Mouse (Mus musculus): Measurements from ENCODE around the gene Pla2g1b. TPM values are rescaled to one million over a fixed set of nuclear protein-coding genes. Genes with fewer than 3 reads are reported as not detected.
"Not testable (repeated sequence)": the region's sequence is repeated elsewhere in the genome, so short reads cannot be mapped to it uniquely, and the experiment has no call there.

The Pla2g1b gene
- polyA plus RNA-seq, 1 experiment from 2014 or later: not detected

DNA sequence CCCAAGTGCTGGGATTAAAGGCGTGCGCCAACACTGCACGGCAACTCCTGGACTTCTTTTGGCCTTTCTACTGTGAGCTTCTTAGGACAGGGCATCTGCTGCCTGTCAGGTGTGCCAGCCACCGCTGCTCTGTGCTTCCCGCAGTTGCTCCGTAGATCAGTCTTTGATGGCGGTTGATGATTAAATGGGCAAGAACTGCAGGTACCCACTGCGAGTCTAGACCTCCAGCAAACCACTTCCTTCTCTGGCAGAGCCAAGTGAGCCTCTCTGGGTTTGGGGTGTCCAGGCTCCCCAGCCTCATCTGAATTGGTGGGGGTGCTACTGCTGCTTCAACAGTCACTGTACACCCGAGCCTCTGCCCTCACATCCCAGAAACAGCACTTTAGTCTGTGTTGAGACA lies 51.4 kb downstream of the Pla2g1b start:
- Histone ChIP-seq H3K27me3 (ENCODE audit: control insufficient read depth, insufficient read depth, low read length) (no peaks in the 10 kb centered on the region), H3K4me3 (ENCODE audit: low read depth, low read length) (no peak overlapping the region), H3K4me2 (ENCODE audit: low read depth, severe bottlenecking) (no peak overlapping the region), H3K4me1 (ENCODE audit: control insufficient read depth, insufficient read depth, low read length) (peaks cover 36% of the 10 kb centered on the region), H3K27ac (replicated peaks; ENCODE audit: low read depth, low read length) (no peak overlapping the region), H3K36me3 (ENCODE audit: control insufficient read depth, insufficient read depth, low read length) (no peaks in the 10 kb centered on the region), H3K9me3 (ENCODE audit: control insufficient read depth, low read length) (no peaks in the 10 kb centered on the region), H3K9ac (ENCODE audit: low read length) (no peak overlapping the region)
- DNase-seq (ENCODE audit: low spot score) (no peak), ATAC-seq (ENCODE audit: insufficient number of reproducible peaks, low FRiP score, low TSS enrichment, low read depth) (no peak)
- WGBS: 94% methylated on average over 9 of the region's 9 CpGs

DNA sequence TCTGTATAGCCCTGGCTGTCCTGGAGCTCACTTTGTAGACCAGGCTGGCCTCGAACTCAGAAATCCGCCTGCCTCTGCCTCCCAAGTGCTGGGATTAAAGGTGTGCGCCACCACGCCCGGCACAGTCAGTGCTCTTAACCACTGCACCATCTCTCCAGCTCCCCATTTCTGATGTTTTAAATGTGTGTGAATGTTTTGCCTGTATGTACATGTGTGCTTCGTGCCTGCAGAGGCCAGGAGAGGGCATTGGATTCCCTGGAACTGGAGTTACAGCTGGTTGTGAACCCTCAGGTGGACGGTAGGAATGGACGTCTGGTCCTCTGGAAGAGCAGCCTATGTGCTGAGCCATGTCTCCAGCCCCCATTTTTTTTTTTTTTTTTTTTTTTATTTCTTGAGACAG lies 52.2 kb downstream of the Pla2g1b start:
- not testable (repeated sequence) for H3K4me2 ChIP-seq (ENCODE audit: low read depth, severe bottlenecking); H3K27me3 ChIP-seq (ENCODE audit: control insufficient read depth, insufficient read depth, low read length); H3K9me3 ChIP-seq (ENCODE audit: control insufficient read depth, low read length); H3K4me3 ChIP-seq (ENCODE audit: low read depth, low read length); DNase-seq (ENCODE audit: low spot score); H3K9ac ChIP-seq (ENCODE audit: low read length); H3K36me3 ChIP-seq (ENCODE audit: control insufficient read depth, insufficient read depth, low read length); H3K27ac ChIP-seq (replicated peaks; ENCODE audit: low read depth, low read length); ATAC-seq (ENCODE audit: insufficient number of reproducible peaks, low FRiP score, low TSS enrichment, low read depth)
- peaks cover 43% of the 10 kb centered on the region for H3K4me1 ChIP-seq (ENCODE audit: control insufficient read depth, insufficient read depth, low read length)
- 91% methylated on average over 7 of the region's 8 CpGs for WGBS

DNA sequence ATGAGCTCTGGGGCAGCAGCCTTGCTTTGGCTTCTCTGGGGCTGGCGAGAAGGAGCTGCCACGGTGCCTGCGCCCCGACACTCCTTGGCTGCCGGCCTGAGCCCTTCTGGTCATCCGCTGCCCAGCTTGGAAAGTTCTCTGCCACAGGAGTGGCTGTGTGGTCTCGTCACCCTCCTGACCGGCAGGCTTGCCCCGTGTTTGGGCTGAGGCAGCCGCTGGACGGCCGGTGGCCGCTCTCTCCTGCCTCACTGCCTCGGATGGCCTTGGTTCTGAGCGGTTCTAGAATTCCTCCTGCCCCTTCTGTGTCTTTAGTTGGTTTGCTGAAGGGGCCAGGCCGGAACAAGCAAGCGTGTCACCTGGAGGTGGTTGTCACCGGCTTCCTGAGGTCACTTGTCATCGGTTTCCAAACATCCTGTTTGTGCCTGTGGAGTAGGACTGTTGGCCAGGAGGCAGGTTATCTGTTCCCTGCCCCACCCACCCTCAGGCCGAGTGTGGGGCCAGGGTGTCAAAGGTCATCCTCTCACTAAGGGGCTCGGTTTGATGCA lies 54.3 kb downstream of the Pla2g1b start:
- H3K4me3 ChIP-seq (ENCODE audit: low read depth, low read length): no peak overlapping the region
- peaks cover 46% of the 10 kb centered on the region for H3K4me1 ChIP-seq (ENCODE audit: control insufficient read depth, insufficient read depth, low read length)
- H3K27me3 ChIP-seq (ENCODE audit: control insufficient read depth, insufficient read depth, low read length): no peaks in the 10 kb centered on the region
- ATAC-seq (ENCODE audit: insufficient number of reproducible peaks, low FRiP score, low TSS enrichment, low read depth) (no peak), DNase-seq (ENCODE audit: low spot score) (no peak)
- H3K36me3 ChIP-seq (ENCODE audit: control insufficient read depth, insufficient read depth, low read length): no peaks in the 10 kb centered on the region
- no peaks in the 10 kb centered on the region for H3K9me3 ChIP-seq (ENCODE audit: control insufficient read depth, low read length)
- 0 out of 2 replicates have a peak overlapping the region, but pooled peaks have one; percentile 26 for H3K27ac ChIP-seq (replicated peaks; ENCODE audit: low read depth, low read length)
- WGBS: 65% methylated on average over 21 of the region's 21 CpGs
- H3K4me2 ChIP-seq (ENCODE audit: low read depth, severe bottlenecking): no peak overlapping the region
- 0 out of 2 replicates have a peak overlapping the region, but pooled peaks have one; percentile 30 for H3K9ac ChIP-seq (ENCODE audit: low read length)

- no peak overlapping the region for H3K4me2 ChIP-seq (ENCODE audit: low read depth, severe bottlenecking)
- H3K4me1 ChIP-seq (ENCODE audit: control insufficient read depth, insufficient read depth, low read length): peaks cover 52% of the 10 kb centered on the region
- no peaks in the 10 kb centered on the region for H3K27me3 ChIP-seq (ENCODE audit: control insufficient read depth, insufficient read depth, low read length)
- no peak overlapping the region for H3K4me3 ChIP-seq (ENCODE audit: low read depth, low read length)
- H3K27ac ChIP-seq (replicated peaks; ENCODE audit: low read depth, low read length): peak overlapping the region; percentile 1
- ATAC-seq (ENCODE audit: insufficient number of reproducible peaks, low FRiP score, low TSS enrichment, low read depth) (no peak), DNase-seq (ENCODE audit: low spot score) (peak; percentile 61)
- 49% methylated on average over 21 of the region's 21 CpGs for WGBS
- no peak overlapping the region for H3K9ac ChIP-seq (ENCODE audit: low read length)
- H3K9me3 ChIP-seq (ENCODE audit: control insufficient read depth, low read length): no peaks in the 10 kb centered on the region
- H3K36me3 ChIP-seq (ENCODE audit: control insufficient read depth, insufficient read depth, low read length): no peaks in the 10 kb centered on the region
Observed at GRCm38 (mm10) chr5:115521553-115522461, 55.7 kb downstream of the Pla2g1b start.

DNA sequence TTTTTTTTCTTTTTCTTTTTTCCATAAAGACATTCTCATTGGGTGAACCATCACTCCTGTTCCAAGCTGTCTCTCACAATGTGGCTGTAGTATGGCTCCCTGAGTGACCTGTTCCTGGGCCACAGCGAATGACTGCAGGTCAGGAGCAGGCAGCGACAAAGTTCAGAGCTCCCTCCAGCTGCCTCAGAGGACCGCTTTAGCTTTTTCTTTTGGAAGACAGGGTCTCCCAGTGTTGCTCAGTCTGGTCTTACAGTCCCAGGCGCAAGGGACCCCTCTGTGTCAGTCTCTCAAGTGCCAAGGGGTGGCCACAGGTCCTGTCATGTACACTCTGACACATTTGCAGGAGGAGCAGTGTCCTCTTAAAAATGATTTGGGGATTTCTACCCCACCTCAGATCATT lies 56.5 kb downstream of the Pla2g1b start:
- Histone ChIP-seq H3K9ac (ENCODE audit: low read length) (no peak overlapping the region), H3K4me3 (ENCODE audit: low read depth, low read length) (no peak overlapping the region), H3K27me3 (ENCODE audit: control insufficient read depth, insufficient read depth, low read length) (no peaks in the 10 kb centered on the region), H3K36me3 (ENCODE audit: control insufficient read depth, insufficient read depth, low read length) (no peaks in the 10 kb centered on the region), H3K9me3 (ENCODE audit: control insufficient read depth, low read length) (no peaks in the 10 kb centered on the region), H3K4me1 (ENCODE audit: control insufficient read depth, insufficient read depth, low read length) (peaks cover 52% of the 10 kb centered on the region), H3K4me2 (ENCODE audit: low read depth, severe bottlenecking) (no peak overlapping the region), H3K27ac (replicated peaks; ENCODE audit: low read depth, low read length) (peak overlapping the region; percentile 72)
- DNase-seq (ENCODE audit: low spot score) (no peak), ATAC-seq (ENCODE audit: insufficient number of reproducible peaks, low FRiP score, low TSS enrichment, low read depth) (no peak)
- 61% methylated on average over 4 of the region's 4 CpGs for WGBS

DNA sequence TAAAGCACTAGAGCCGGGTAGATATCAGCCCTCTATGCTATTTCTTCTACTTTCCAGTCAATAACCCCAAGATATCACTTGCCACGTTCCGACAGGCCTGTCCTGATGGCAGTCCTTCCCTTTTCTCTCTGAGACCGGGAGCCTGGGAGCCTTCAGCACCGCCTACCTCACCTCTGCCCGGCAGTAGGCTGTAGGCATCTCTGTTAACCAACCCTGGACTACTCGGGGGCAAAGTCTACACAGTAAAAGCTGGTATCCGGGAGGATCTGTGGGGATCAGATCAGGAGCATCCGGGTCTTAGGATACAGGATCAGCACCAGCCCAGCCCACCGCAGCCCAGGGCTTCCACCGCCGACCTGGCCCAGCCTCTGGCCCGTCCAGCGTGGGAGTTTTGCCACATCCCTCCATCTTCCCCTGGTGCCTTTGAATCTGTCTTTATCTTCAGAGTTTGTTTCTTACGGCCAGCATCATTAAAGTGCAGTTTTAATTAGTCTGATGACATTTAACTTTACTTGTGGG lies 57.0 kb downstream of the Pla2g1b start:
- Histone ChIP-seq H3K4me2 (ENCODE audit: low read depth, severe bottlenecking) (no peak overlapping the region), H3K27me3 (ENCODE audit: control insufficient read depth, insufficient read depth, low read length) (no peaks in the 10 kb centered on the region), H3K36me3 (ENCODE audit: control insufficient read depth, insufficient read depth, low read length) (no peaks in the 10 kb centered on the region), H3K4me1 (ENCODE audit: control insufficient read depth, insufficient read depth, low read length) (peaks cover 52% of the 10 kb centered on the region), H3K9me3 (ENCODE audit: control insufficient read depth, low read length) (no peaks in the 10 kb centered on the region), H3K4me3 (ENCODE audit: low read depth, low read length) (no peak overlapping the region), H3K27ac (replicated peaks; ENCODE audit: low read depth, low read length) (peak overlapping the region; percentile 72), H3K9ac (ENCODE audit: low read length) (no peak overlapping the region)
- 68% methylated on average over 15 of the region's 15 CpGs for WGBS
- DNase-seq (ENCODE audit: low spot score) (no peak), ATAC-seq (ENCODE audit: insufficient number of reproducible peaks, low FRiP score, low TSS enrichment, low read depth) (no peak)

DNA sequence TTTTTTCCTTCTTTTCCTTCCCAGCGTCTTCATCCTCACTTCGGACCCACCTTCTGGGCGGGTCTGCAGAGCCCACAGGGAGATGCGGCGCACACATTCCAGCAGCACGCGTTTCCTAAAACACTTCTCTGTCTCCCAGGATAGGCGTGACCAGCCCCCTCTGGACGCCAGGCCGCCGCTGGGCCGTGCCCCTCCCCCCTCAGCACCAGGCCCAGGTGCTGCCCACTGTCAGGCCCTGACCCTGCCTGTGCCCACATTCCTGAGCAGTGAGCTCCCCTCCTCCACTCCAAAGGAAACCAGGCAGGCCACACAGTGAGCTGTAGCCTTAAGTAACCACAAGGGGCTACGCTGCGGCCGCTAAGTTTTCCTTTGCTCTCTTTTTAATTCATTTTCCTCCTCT lies 57.9 kb downstream of the Pla2g1b start:
- no peaks in the 10 kb centered on the region for H3K36me3 ChIP-seq (ENCODE audit: control insufficient read depth, insufficient read depth, low read length)
- H3K9me3 ChIP-seq (ENCODE audit: control insufficient read depth, low read length): no peaks in the 10 kb centered on the region
- DNase-seq (ENCODE audit: low spot score) (peak; percentile 75), ATAC-seq (ENCODE audit: insufficient number of reproducible peaks, low FRiP score, low TSS enrichment, low read depth) (peak; percentile 79)
- peak overlapping the region; percentile 40; the same call in 1 of the 2 replicates for H3K9ac ChIP-seq (ENCODE audit: low read length)
- peaks cover 56% of the 10 kb centered on the region for H3K4me1 ChIP-seq (ENCODE audit: control insufficient read depth, insufficient read depth, low read length)
- H3K4me3 ChIP-seq (ENCODE audit: low read depth, low read length): 0 out of 2 replicates have a peak overlapping the region, but pooled peaks have one; percentile 14
- 6% methylated on average over 15 of the region's 15 CpGs for WGBS
- peak overlapping the region; percentile 68 for H3K27ac ChIP-seq (replicated peaks; ENCODE audit: low read depth, low read length)
- peak overlapping the region; percentile 45; the same call in 1 of the 2 replicates for H3K4me2 ChIP-seq (ENCODE audit: low read depth, severe bottlenecking)
- no peaks in the 10 kb centered on the region for H3K27me3 ChIP-seq (ENCODE audit: control insufficient read depth, insufficient read depth, low read length)

Measured in limb, embryonic 11.5 days (tissue).